Mouse (Mus musculus): ENCODE results near the gene Mctp2. TPM values are rescaled to one million over a fixed set of nuclear protein-coding genes. Genes with fewer than 3 reads are reported as not detected.

Gene Mctp2
- under 1 TPM; 0.11 to 0.26 TPM for total RNA-seq (2021)
- long read RNA-seq, experiment 1: 0 reads
- long read RNA-seq, experiment 2: 0 reads

DNA sequence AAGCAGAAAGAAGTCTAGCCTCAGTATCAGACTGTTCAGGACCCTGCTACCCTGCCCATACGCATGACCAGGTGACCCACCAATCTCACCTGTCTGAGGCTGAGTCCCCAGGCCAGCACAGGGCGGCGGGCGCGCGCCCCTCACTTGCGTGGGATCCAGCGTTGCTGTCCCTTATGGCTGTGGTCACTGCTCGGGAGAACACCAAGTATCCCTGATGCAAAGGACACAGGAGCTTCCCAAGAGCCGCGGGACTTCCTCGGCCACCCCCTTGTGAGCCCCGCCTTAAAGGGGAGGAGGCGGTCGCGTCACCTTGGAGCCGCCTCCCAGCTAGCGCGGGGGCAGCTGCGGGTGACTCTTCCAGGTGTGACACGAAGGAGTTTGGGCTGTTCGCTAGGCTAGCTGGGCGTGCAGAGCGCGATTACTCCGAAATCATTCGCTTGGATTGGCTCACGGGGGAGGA, at the start of gene Mctp2:
Mctp2 (minus strand) TSS at position 227 of the 460 bp plus-strand sequence.
- DNase-seq: peak; percentile 27

DNA sequence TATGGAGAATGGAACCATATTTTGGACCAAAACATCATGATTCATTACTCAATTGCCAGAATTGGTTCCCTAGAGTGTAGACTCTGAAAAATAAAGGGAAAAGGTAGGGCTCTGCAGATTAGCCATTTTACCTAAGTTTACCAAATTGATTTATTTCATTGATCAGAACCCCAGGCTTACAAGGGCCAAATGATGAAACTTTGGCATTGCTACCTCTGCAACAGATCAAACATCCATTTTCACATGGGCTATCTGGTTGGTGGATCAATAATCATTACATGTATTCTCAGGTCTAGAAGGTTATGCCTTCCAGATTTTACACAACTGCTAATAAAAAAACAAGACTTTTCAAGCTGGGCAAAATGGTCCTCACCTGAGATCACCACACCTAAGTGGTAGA, 39.5 kb upstream of the Mctp2 start:
- DNase-seq: no peak

GRCm38 (mm10) chr7:72343751-72344150, 37.3 kb upstream of the Mctp2 start:
- DNase-seq: no peak

DNA sequence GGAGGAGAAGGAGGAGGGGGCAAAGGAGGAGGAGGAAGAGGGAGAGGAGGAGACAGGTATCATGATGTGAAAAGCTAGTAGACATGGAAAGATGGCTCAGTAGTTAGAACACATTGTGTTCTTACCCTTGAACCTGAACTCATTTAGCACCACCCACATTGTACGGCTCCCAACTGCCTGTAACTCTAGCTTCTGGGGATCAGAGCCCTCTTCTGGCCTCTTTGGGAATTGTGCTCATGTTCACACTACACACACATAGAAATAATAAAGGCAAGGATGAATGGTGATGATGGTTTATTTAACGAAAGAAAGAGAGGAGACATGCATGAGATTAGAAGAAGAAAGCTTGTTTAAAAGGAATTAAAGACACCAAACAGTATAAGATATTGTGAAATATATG, 36.4 kb upstream of the Mctp2 start:
- no peak for DNase-seq

GRCm38 (mm10) chr7:72325961-72326360, 19.6 kb upstream of the Mctp2 start:
- no peak for DNase-seq

DNA sequence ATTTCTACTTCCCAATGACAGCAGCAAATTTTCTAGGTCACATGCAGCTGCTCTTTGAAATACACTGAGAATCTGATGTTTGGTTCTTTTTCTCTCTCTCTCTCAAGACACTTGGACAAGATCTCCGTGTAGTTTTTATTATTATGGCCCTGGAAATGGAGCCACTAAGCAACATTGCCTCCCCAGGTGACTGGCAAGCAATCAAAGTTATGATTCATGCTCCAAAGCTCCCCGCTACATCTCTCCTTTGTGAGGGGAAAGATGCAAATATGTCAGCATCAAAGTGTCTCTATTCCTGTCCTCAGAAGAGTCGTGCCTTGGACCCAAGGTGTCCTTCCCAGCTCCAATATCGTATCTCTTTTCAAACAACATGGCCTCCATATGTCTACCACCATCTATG, 14.5 kb upstream of the Mctp2 start:
- DNase-seq: no peak

GRCm38 (mm10) chr7:72320441-72320840, 14.0 kb upstream of the Mctp2 start:
- no peak for DNase-seq

DNA sequence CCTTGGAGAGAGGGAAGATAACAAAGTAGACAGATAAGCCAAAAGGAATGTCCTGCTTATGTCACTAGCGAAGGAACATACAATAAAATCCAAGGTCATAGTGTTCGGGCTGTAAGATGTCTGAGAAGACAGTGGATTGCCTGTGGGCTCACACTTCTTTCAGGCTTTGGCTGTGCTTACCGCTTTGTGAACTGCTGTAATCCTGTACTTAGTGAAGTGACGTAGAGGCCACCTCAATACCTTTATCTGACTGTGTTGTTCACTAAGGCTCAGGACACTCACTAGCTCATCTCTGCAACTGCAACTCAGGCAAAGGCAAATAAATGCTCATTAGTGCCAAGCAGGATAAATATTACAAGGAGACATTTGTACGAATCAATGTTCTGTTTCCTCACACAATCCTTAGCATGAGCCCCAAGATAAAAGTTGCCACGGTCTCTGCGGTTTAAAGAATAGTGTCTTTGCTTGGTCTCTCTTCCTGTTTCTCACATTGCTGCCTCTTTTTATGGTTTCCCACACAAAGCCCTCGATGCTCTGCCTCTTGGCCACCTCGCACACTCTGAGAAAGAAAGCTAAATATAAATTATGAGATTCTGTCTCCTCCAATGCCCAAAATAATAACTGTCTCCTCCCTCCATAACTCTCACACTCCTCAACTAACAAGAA, 8.1 kb upstream of the Mctp2 start:
- DNase-seq: no peak

DNA sequence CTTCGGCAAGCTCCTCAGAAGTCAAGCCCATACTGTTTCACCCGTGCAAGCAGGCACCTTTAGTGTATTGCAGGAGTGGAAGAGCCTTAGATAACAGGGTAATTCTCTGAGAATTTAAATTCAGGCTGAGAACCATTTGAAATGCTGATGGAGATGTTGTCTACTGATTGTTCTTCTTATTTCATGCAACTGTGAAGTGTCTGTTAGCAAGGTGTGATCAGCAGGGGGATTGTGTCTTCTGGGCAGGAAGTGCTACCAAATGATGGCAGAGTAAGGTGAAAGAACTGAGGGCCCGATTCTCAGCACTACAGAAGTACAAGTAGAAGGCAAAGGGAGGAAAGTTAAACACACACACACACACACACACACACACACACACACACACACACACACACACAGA, 7.5 kb upstream of the Mctp2 start:
- DNase-seq: no peak

GRCm38 (mm10) chr7:72311582-72311981, 5.2 kb upstream of the Mctp2 start:
- no peak for DNase-seq

DNA sequence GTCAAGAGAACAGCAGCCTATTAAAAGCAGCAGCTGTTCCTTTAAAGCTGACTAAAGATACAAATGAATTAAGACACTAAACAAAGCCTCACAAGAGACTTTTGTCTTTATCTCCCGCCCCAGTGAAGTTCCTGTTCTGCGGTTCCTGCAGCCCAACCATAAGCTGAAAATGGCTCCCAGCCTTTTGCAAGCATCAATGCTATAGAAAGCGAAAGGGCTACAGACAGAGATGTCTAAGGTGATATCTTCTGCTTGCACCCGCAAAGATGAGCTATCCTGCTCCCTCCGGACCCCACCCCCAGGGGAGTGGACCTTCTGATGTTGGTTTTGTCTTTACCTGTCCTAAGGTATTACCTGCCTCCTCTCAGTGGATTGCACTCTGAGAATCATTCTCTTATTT, 1.7 kb upstream of the Mctp2 start:
- no peak for DNase-seq

GRCm38 (mm10) chr7:72306847-72307246, 439 bp upstream of the Mctp2 start:
- DNase-seq: no peak

GRCm38 (mm10) chr7:72305971-72306370, 437 bp downstream of the Mctp2 start:
- no peak for DNase-seq

GRCm38 (mm10) chr7:72301667-72302066, 4.7 kb downstream of the Mctp2 start:
- DNase-seq: no peak

DNA sequence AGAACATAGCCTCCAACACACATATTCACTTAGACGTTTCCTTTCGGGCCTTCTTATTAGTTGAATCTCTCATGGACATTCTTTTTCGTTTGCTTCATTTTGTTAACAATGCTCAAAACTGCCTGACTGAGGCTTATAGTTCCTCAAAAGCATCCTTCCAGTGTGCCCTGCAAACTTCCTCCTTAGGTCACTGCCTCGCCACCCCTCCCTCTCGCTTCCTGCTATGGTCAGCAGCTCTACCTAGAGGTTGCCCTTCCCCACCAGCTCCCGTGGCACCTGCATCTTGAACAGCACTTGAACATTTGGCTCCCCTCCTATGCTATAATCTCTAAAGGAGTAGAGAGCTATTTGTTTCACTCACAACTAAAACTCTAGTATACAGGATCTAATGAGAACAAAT, 6.7 kb downstream of the Mctp2 start:
- no peak for DNase-seq

GRCm38 (mm10) chr7:72297013-72297412, 9.4 kb downstream of the Mctp2 start:
- DNase-seq: no peak

DNA sequence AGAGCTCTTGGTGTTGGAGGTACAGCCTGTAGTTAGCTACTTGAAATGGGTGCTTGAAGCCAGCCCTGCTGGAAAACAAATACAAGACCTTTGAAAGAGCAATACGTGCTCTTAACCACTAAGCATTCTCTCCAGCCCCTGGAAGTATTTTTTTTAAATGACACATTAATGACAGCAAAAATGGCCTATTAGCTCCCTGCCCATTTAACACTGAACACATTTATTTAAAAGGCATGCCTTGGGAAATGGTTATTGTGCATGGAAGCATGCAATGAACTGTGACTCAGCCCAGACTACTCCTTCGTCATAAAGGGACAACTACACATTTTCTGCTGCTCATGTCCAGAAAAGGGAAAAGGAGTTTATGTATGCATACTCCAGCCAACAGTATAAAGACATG, 10.2 kb downstream of the Mctp2 start:
- no peak for DNase-seq

DNA sequence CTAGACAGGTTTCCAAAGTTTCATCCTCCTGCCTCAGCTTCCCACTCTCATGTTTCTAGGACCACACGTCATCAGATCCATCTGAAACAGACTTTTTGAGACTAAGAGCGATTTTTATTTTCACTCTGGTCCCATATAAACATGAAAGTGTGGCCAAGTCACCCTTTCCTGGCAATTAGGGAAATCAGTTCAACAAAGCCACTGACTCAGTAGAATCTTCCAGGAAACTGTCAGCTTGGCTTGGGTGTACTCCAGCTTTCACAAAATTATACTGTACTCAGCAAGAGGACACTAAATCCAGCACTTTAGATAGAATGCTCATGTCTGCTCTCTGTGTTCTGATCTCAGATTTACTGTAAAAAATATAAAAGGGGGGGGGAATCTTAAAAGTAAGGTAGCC, 11.5 kb downstream of the Mctp2 start:
- DNase-seq: no peak

DNA sequence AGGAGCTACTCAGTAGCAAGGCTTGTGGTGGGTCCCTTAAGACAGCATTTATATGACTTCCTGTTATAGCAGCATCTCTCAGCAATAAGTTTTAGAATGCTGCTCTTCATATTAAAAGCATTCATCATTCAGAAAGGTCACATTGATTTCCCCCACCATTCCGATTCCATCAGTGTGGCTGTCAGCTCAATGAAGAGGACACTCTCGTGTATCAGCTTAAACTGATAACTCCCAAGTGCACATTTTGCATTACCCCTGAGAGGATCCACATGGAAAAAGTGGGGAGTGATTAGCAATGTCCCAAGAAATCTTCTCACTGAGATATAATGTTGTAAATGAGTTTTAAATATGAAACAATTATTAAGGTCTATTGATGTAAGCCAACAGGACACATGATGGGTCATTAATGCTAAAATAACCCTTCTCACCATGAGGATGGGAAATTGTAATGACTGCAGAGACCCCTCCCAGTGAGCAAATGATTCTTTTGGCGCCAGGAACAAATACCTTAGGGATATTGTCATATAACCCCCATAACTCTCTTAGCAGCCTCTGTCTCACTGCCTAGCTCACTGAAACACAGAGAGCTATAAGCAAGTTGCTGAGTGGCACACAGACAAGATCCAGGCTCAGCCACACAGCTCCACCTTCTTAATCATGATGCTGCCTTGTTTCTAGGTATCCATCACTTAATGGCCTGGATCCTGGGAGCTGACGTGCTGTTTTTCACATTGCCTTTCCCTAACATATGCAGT, 12.4 kb downstream of the Mctp2 start:
- DNase-seq: no peak

DNA sequence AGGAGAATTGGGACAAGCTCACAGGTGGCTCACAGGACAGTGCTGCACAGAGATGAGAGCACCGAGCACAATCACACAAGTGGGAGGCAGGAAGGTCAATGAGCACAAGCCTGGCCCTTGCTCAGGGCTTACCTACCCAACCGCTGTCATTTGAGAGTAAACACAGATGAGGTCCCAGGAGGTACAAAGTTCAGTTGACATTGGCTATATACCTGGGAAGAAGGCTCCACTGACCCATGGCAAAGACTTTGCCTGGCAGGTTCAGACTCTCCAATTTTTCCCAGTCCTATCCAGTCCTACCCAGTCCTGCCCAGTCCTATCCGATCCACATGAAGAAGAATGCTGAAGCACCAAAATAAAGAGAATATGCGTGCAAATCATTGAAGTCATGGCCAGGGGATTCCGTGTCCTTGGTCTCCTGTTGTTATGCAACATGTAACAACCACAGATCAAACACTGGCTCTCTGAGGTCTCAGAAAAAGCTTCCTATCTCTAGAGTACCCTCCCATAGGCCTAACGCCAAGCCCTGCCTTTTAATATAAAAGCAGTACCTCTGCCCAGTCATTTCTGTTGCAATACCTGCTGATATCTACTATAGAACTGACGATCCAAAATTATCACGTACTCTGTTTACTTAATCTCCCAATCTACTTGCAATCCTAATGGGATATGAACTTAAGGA, 14.0 kb downstream of the Mctp2 start:
- no peak for DNase-seq

DNA sequence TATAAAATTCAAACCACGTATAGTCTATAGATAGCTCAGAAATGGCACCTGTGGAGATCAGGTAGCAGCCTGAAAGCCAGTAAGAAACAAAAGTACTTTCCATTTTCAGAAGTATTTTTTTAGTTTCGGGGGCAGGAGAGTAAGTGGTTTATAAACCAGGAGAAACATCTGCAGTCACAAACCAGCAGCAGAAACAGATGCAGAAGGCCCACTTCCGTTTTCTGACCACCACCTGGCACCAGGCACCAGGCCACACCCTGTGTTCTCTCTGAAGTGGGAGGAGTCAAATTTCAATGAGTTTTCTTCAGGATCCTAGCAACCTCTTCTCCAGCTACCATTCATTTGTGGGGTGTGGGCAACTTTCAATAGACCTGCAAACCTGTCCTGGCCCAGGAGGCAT, 25.7 kb downstream of the Mctp2 start:
- no peak for DNase-seq

GRCm38 (mm10) chr7:72278412-72278811, 28.0 kb downstream of the Mctp2 start:
- DNase-seq: no peak

- no peak for DNase-seq
Observed at GRCm38 (mm10) chr7:72275513-72275912, 30.9 kb downstream of the Mctp2 start.
